Mouse (Mus musculus): Measurements from ENCODE around the gene Mta3.

- no peak for TF ChIP-seq CTCF (IDR thresholded peaks at IDR 0.05; ENCODE audit: extremely low read depth, insufficient read depth, insufficient read length, insufficient replicate concordance)
- no peak for TF ChIP-seq POLR2A (IDR thresholded peaks at IDR 0.05; ENCODE audit: low read depth, low read length)
Observed at GRCm38 (mm10) chr17:83721157-83721556, 15.2 kb downstream of the Mta3 start.
